Mouse (Mus musculus): ENCODE results near the gene Tpsg1.

Gene Tpsg1

DNA sequence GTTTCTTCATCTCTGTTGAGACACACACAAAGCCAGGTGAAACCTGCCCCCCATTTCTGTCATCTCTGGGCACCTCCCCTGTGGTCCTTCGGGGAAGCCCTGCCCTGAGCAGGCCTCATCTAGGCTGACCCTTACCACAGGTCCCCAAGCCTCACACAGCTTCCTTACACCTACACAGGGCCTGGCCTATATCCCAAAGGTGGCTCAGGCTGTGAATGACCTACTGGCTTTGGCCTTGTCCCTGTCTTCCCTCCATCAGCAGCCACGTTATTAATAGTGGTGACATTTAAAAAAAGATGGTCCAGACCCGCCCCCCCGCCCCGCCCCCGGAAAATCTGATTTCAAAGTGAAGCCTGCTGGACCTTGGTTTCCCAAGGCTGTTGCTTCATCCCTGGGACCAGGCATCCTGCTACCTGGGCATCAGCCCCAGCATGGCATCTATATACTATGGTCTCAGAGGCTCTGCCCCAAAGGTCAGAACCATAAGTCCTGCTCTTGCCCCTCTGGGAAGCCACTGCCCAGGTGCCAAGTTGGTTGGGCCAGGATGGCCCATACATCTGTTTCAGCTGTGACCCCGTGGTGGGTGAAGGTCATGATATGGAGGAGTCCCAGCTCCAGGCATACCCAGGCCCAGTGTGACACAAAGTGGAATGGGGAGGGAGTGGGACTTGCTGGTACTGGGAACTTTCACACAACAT, 39.4 kb downstream of the Tpsg1 start:
- DNase-seq (ENCODE audit: low read depth) = no peak

DNA sequence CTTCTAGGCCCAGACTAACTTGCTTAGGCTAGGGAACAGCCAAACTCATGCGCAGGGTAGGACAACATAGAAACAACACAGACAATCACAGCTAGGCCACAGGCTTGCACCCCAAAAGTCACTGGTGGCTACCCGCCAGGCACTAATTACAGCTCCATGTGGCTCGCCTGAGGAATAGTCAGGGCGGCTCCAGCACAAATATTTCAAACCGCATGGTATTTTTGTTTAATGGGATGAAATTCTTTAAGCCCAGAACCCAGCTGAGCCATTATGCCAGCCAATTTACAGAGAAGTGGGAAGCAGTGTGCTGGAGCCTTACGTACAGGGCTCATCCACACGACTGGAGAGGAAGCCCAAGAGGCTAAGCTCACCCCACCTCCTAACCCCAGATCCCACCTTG, 40.5 kb downstream of the Tpsg1 start:
- no peak for DNase-seq (ENCODE audit: low read depth)

DNA sequence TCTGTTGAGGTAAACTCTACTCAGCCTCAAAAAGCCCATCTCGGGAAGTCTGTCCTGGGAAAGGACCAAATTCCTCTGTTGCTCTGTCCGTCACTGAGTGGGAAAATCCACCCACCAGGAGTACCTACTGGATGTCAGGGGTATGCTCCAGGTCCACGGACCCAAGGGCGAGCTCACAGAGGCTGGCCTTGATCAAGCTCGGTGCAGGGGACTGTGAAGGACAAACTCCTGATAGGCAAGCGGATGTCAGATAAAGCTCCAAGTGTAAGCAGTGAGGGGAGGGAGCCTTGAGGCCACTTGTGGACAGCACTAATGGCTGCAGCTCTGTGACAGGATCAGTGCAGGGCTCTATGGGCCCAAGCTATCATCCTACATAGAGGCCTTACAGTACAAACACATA, 41.1 kb downstream of the Tpsg1 start:
- no peak for DNase-seq (ENCODE audit: low read depth)

DNA sequence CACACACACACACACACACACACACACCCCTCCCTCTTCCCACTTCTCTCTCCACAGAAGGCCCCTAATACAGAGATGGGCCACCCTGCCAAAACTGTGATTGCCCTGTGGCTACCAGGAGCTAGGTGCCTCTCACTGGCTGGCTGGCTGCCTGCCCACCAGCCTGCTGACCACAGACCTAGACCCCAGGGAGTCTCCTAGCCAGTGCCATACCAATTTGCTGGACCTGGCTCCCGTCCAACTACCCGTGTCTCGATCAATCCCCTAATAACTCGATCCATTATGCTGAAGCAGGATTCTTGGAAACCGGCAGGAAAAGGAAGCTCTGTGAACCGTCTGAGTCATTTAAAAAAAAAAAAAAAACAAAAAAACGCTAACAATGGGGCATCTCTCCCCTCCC, 41.7 kb downstream of the Tpsg1 start:
- DNase-seq (ENCODE audit: low read depth) = peak; percentile 57

DNA sequence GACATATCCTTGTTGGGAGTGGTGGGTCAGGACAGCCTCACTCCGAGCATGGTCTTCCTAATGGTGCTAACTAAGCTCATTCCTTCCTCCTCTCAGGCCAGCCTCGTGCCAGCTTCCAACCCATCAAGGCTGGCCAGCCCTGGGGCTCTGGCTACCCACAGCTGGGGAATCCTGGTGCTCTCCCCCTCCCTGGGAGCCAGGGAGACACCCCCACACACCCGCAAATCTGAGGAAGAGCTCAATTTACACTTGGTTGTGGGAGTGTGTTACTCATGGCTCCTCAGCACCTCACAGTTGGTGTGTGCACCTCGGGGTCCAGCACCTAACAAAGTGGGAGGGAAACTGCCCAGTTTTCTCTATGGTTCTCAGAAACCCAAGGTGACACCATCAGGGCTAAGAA, 42.2 kb downstream of the Tpsg1 start:
- DNase-seq (ENCODE audit: low read depth) = no peak

DNA sequence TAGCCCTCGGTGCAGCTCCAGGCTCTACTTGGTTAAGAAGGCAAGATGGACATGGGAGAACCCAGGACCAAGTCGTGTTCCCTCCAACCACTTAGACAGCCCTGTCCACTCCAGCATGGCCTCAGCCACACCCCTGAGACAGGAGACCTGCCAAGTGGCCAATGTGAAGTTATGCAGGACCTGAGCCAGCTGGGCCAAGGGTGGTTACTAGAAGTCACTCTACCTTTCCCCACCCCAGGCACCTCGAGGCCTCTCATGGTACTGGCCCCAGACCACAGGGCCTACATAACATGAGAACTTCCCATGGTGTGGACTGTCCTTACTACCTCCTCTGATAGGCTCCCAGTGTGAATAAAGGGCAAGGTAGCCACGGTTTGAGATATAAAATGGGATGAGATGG, 45.1 kb downstream of the Tpsg1 start:
- DNase-seq (ENCODE audit: low read depth) = no peak

DNA sequence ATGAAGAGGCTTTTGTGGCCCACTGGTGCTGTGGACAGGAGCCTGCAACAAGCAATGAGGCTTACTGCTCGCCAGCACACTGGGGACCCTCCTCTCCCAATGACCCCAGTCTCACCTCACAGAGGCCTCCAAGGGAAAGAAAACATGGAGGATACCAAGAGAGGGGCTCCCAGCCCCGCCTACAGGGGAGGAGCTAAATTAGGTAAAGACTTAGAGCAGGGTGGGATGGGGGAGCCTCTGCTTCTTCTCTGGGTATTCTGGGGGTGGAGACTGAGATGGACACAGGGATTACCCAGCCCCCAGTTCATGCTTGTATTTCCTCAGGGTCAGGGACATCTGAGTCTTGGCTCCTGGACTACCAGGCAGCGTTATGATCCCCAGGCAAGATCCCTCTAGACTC, 45.8 kb downstream of the Tpsg1 start:
- no peak for DNase-seq (ENCODE audit: low read depth)

DNA sequence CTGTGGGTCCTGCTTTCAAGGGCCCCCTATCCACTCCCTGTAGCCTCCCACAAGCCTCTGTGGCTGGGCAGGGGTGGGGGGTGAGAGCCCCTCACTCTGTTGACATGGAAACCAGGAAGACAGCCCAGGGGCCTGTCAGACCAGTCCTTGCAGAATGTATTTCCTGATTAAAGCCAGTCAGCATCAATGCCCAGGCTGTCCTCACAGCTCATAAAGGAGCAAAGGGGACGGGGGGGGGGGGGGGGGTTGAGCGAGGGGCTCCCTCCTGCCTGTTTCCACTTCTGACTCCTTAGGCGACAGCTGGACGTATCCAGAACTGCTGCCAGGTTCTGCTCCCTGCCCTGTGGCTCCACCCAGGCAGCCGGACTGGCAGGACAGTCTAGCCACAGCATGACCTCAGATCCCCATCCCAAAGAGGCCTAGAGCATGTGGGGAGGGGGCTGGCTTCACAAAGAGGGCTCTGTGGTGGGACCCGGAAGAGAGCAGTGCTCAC, 46.4 kb downstream of the Tpsg1 start:
- DNase-seq (ENCODE audit: low read depth) = no peak

DNA sequence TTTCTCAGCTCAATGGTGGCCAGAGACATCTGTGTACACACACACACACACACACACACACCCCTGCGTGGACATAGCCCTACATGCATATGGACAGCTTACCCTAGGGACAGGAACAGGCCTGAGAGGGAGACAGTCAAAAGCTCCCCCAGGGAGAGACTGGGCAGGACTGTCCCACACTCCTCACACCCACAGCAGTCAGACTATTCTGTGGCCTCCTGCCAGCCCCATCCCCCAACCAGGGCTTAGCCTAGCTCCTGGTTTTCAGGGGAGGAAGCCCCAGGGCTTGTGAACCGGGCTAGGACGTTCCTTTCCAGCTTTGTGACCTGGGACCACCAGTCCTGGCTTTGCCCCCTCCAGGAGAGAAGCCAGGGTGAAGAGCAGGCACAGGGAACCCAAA, 47.1 kb downstream of the Tpsg1 start:
- no peak for DNase-seq (ENCODE audit: low read depth)

DNA sequence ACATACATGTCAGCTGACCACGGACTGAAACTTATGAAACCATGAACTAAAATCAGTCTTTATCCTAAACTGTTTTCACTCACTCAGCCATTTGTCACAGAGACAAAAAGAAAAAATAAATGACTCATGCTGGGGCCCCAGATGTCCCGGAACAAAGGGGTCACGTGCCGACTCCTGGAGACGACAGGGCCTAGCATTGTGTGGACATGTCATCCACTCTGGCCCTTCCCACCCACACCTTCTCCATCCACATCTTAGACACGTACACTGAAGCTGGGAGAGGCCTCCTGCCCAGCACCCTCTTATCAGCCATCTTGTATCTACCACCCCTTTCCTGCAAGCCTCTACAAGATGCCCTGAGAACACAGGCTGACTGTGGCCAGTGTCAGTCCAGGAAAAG, 48.9 kb downstream of the Tpsg1 start:
- no peak for DNase-seq (ENCODE audit: low read depth)

DNA sequence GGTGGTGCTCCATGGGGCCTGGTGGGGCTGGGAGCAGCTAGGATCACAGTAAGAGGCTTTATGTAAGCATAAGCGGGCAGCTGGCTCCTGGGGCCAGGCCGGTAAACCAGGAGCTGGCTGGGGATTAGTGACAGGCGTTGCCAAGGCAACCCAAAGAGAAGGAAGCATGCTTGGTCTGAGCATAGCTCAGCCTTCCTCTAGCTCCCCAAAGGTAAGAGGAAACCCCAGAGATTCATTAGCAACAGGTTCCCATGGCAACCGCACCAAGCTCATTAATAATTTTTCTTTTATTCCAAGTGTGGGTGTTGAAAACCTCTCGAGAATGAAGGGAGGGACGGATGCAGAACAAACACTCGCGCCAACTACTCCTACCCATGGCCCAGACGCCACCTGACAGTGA, 49.9 kb downstream of the Tpsg1 start:
- DNase-seq (ENCODE audit: low read depth) = no peak

DNA sequence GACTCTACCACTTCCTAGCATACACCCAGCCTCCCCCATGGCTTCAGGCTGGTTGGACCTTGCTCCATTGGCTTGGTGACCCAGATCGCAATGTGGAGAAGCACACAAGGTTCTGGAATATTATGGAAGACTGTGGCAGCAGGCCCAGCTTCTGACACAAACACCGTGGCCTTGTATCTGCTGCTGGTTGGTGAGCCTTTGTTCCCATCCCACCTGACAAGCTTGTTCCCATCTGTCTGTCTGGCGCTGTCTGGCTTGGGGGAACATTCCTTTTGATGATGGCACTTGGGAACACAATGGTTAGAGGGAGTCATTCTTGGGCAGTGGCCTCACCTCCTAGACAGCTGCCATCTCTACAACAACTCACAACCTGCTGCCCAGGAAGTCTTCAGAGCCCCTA, 51.9 kb downstream of the Tpsg1 start:
- no peak for DNase-seq (ENCODE audit: low read depth)
